26 mouse cellular contexts compared by ENCODE assay signal in genomic region chr9:85767255-85767654, GRCm38 (mm10). TPM values are rescaled to one million over a fixed set of nuclear protein-coding genes. Genes with fewer than 3 reads are reported as not detected.
DNase-seq lines count a peak whose midpoint lies in the region; ATAC-seq and TF ChIP-seq lines count a peak whose summit lies in the region.
"Had no signal": no experiment of that assay in that cellular context is flagged by ENCODE, and none has a peak within 500 bp of the region (broad histone marks: within the 10 kb centered on the region; RNA-seq: fewer than 3 reads in every experiment).

No protein-coding gene starts in this region.

- no peaks in the 10 kb centered on the region for H3K4me1 ChIP-seq in midbrain, embryonic 14.5 days (ENCODE audit: control insufficient read depth, insufficient read depth, low read length)
- H3K4me1 ChIP-seq in midbrain, embryonic 15.5 days, result no peaks in the 10 kb centered on the region
- H3K4me1 ChIP-seq in embryonic facial prominence, embryonic 14.5 days (ENCODE audit: control insufficient read depth, insufficient read depth, low read length), result no peaks in the 10 kb centered on the region
- H3K4me1 ChIP-seq in hindbrain, postnatal 0 days (ENCODE audit: insufficient read depth, low read length), result no peaks in the 10 kb centered on the region
- H3K4me1 ChIP-seq: embryonic facial prominence, embryonic 13.5 days; stomach, embryonic 15.5 days had no signal

- H3K27ac ChIP-seq in midbrain, embryonic 14.5 days (replicated peaks; ENCODE audit: low read depth, low read length), result no peak overlapping the region
- no peak overlapping the region for H3K27ac ChIP-seq in midbrain, embryonic 15.5 days
- H3K27ac ChIP-seq in embryonic facial prominence, embryonic 14.5 days (replicated peaks; ENCODE audit: low read depth, low read length), result no peak overlapping the region
- no peak overlapping the region for H3K27ac ChIP-seq in hindbrain, postnatal 0 days
- H3K27ac ChIP-seq: embryonic facial prominence, embryonic 13.5 days; heart, embryonic 13.5 days; liver, embryonic 12.5 days; stomach, embryonic 15.5 days had no signal

- 79% methylated on average over 2 of the region's 2 CpGs for WGBS in midbrain, embryonic 14.5 days
- WGBS in midbrain, embryonic 15.5 days, result 73% methylated on average over 2 of the region's 2 CpGs
- 65% methylated on average over 2 of the region's 2 CpGs for WGBS in embryonic facial prominence, embryonic 14.5 days
- WGBS in hindbrain, postnatal 0 days, result 77% methylated on average over 2 of the region's 2 CpGs

- no peaks in the 10 kb centered on the region for H3K27me3 ChIP-seq in midbrain, embryonic 14.5 days (ENCODE audit: control insufficient read depth, insufficient read depth, low read length)
- no peaks in the 10 kb centered on the region for H3K27me3 ChIP-seq in midbrain, embryonic 15.5 days (replicated peaks)
- H3K27me3 ChIP-seq in embryonic facial prominence, embryonic 14.5 days (replicated peaks; ENCODE audit: control insufficient read depth, insufficient read depth, low read length), result no peaks in the 10 kb centered on the region
- H3K27me3 ChIP-seq in hindbrain, postnatal 0 days (ENCODE audit: insufficient read depth, low read length), result no peaks in the 10 kb centered on the region
- H3K27me3 ChIP-seq: embryonic facial prominence, embryonic 13.5 days; heart, embryonic 13.5 days; liver, embryonic 12.5 days; stomach, embryonic 15.5 days had no signal

- no peaks in the 10 kb centered on the region for H3K36me3 ChIP-seq in midbrain, embryonic 14.5 days (ENCODE audit: control insufficient read depth, insufficient read depth, low read length)
- no peaks in the 10 kb centered on the region for H3K36me3 ChIP-seq in midbrain, embryonic 15.5 days (replicated peaks)
- H3K36me3 ChIP-seq in embryonic facial prominence, embryonic 14.5 days (ENCODE audit: control insufficient read depth, insufficient read depth, low read length), result no peaks in the 10 kb centered on the region
- H3K36me3 ChIP-seq in hindbrain, postnatal 0 days (ENCODE audit: insufficient read depth, low read length), result no peaks in the 10 kb centered on the region
- H3K36me3 ChIP-seq: embryonic facial prominence, embryonic 13.5 days; heart, embryonic 13.5 days; liver, embryonic 12.5 days; stomach, embryonic 15.5 days had no signal

- peak; percentile 60 for DNase-seq in midbrain, embryonic 14.5 days
- peak; percentile 35 for DNase-seq in adipocyte (ENCODE audit: low spot score)
- DNase-seq in embryonic facial prominence, embryonic 14.5 days (ENCODE audit: low spot score), result no peak
- DNase-seq in hindbrain, postnatal 0 days (ENCODE audit: low spot score), result peak; percentile 63
- no peak for DNase-seq in gastrocnemius, postnatal 25 days
- DNase-seq in left cerebral cortex, adult 11 months (ENCODE audit: low spot score), result no peak
- DNase-seq: adrenal gland, adult 8-10 months; B cell, adult 2 months; cerebellum, adult 8-10 months; cerebellum, postnatal 36 days; heart, postnatal 10 days; kidney, adult 18-20 months; kidney, postnatal 36 days; left cerebral cortex, postnatal 4 days; liver, postnatal 0 days; lung, postnatal 36 days; right cerebral cortex, postnatal 25 days; thymus, postnatal 25 days had no signal

- no peak overlapping the region for H3K4me3 ChIP-seq in midbrain, embryonic 14.5 days (replicated peaks; ENCODE audit: low read depth, low read length)
- H3K4me3 ChIP-seq in midbrain, embryonic 15.5 days, result no peak overlapping the region
- no peak overlapping the region for H3K4me3 ChIP-seq in embryonic facial prominence, embryonic 14.5 days (ENCODE audit: low read depth, low read length)
- H3K4me3 ChIP-seq in hindbrain, postnatal 0 days (ENCODE audit: low read length), result no peak overlapping the region
- H3K4me3 ChIP-seq: embryonic facial prominence, embryonic 13.5 days; erythroblast, embryonic 14.5 days; heart, embryonic 13.5 days; liver, embryonic 12.5 days; stomach, embryonic 15.5 days had no signal

- no peak for ATAC-seq in midbrain, embryonic 14.5 days (ENCODE audit: low FRiP score, low TSS enrichment)
- ATAC-seq in midbrain, embryonic 15.5 days (replicated peaks), result no peak
- ATAC-seq in embryonic facial prominence, embryonic 14.5 days (ENCODE audit: low read depth), result peak; percentile 72
- ATAC-seq in hindbrain, postnatal 0 days, result no peak
- ATAC-seq: activated CD4-positive, CD25-positive, alpha-beta regulatory T cell, adult 4 months; forebrain, embryonic 16.5 days; liver, embryonic 12.5 days; liver, postnatal 0 days had no signal

- no peak overlapping the region for H3K4me2 ChIP-seq in midbrain, embryonic 14.5 days (ENCODE audit: low read length)
- no peak overlapping the region for H3K4me2 ChIP-seq in midbrain, embryonic 15.5 days
- H3K4me2 ChIP-seq in embryonic facial prominence, embryonic 14.5 days (ENCODE audit: low read depth, low read length), result no peak overlapping the region
- no peak overlapping the region for H3K4me2 ChIP-seq in hindbrain, postnatal 0 days (ENCODE audit: low read depth, low read length)
- H3K4me2 ChIP-seq: embryonic facial prominence, embryonic 13.5 days; heart, embryonic 13.5 days; liver, embryonic 12.5 days; stomach, embryonic 15.5 days had no signal

- TF ChIP-seq CTCF in hindbrain, postnatal 0 days (IDR thresholded peaks at IDR 0.05; ENCODE audit: low read depth), result no peak

- H3K9ac ChIP-seq in midbrain, embryonic 14.5 days (replicated peaks; ENCODE audit: low read length), result no peak overlapping the region
- H3K9ac ChIP-seq in midbrain, embryonic 15.5 days, result no peak overlapping the region
- H3K9ac ChIP-seq in embryonic facial prominence, embryonic 14.5 days (ENCODE audit: low read depth, low read length), result no peak overlapping the region
- H3K9ac ChIP-seq in hindbrain, postnatal 0 days (replicated peaks; ENCODE audit: low read length), result no peak overlapping the region
- H3K9ac ChIP-seq: embryonic facial prominence, embryonic 13.5 days; heart, embryonic 13.5 days; liver, embryonic 12.5 days; liver, postnatal 0 days; stomach, embryonic 15.5 days had no signal

- no peaks in the 10 kb centered on the region for H3K9me3 ChIP-seq in midbrain, embryonic 14.5 days (ENCODE audit: control insufficient read depth, low read length)
- no peaks in the 10 kb centered on the region for H3K9me3 ChIP-seq in midbrain, embryonic 15.5 days
- H3K9me3 ChIP-seq in embryonic facial prominence, embryonic 14.5 days (ENCODE audit: control insufficient read depth, low read length), result no peaks in the 10 kb centered on the region
- no peaks in the 10 kb centered on the region for H3K9me3 ChIP-seq in hindbrain, postnatal 0 days (ENCODE audit: low read length)
- H3K9me3 ChIP-seq: embryonic facial prominence, embryonic 13.5 days; heart, embryonic 13.5 days; liver, embryonic 12.5 days; stomach, embryonic 15.5 days had no signal

RNA-seq across cellular contexts. Expression of gene Ibtk, which starts 18.1 kb away (rescaled TPM):
- polyA plus RNA-seq in midbrain, embryonic 14.5 days (2014; fragmentation: Nextera tagmentation; extraction: Ambion mirVana), result 31.0 and 46.5 TPM in 2 replicates
- 29.7 and 32.3 TPM in 2 replicates for polyA plus RNA-seq in midbrain, embryonic 15.5 days (2015; fragmentation: Nextera tagmentation; extraction: Ambion mirVana)
- 39.0 and 42.4 TPM in 2 replicates for polyA plus RNA-seq in embryonic facial prominence, embryonic 14.5 days (2014; fragmentation: Nextera tagmentation; extraction: Ambion mirVana)
- total RNA-seq in hindbrain, postnatal 0 days (2014; rRNA removed), result 19.6 and 23.4 TPM in 2 replicates
- 17.1 and 18.0 TPM in 2 replicates for polyA plus RNA-seq in hindbrain, postnatal 0 days (2015; fragmentation: Nextera tagmentation; extraction: Ambion mirVana)
- 10 to 100 TPM; 59.4 to 60.6 TPM for total RNA-seq in gastrocnemius, postnatal 25 days (2021)

Comparison
In these comparisons a context has a peak if more than half of its experiments do, and no peak if none do; other contexts are left out.
1. DNase-seq: peak in midbrain, embryonic 14.5 days (single experiment), adipocyte (single experiment) and hindbrain, postnatal 0 days (single experiment); none in embryonic facial prominence, embryonic 14.5 days (single experiment), gastrocnemius, postnatal 25 days (single experiment) and left cerebral cortex, adult 11 months (single experiment).